Mouse (Mus musculus): Measurements from ENCODE around the gene Hist1h2bc.

The Hist1h2bc gene

DNA sequence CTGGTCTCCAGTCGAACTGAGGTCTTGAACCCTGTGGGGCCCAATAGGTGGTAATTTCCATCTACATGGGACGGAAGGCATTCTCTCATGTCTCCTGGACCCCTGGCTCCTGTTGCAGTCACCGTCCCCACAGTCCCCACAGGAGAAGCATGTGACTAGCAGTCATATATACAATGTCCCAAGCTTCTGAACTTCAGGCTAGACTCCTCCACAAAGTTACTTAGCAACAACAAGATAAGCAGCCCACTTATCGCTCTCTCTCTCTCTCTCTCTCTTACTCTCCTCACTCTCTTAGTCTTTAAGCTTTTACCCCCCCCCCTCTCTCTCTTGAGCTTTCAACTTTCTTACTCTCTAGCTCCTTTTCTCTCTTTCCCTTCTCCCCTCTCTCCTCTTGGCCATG, 40.2 kb downstream of the Hist1h2bc start:
- in situ Hi-C loops (cut with MboI; ENCODE audit: low pct_unique_long_range_greater_than_20kb in 1 of 2, low sequenced_read_pairs in 2 of 2, unreplicated experiment in 1 of 2), result no loop called here

DNA sequence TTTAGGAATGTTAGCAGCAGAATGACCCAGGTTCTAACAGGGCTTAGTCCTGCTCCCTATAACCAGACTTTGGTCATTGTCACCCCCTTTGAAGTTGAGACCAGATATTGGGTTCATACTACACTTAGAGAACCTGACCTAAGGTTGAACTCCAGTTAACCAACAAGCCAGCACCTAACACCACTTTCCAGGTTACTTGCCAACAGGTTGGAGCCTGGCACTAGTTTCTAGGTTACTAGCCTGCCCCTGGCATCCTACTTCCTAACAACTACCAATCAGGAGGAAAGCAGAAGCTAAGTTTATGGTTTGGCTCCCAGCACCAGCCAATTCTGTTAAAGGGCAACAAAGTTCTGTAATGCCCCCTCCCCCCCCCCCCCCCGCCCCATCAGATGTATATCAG, 41.2 kb downstream of the Hist1h2bc start:
- in situ Hi-C loops (cut with MboI; ENCODE audit: low pct_unique_long_range_greater_than_20kb in 1 of 2, low sequenced_read_pairs in 2 of 2, unreplicated experiment in 1 of 2), result loop anchor here in 1 of 2 experiments (25.0 kb wide), 1 partner anchor 1688 kb away; the partner anchor contains the start of genes Hist1h2ag, Hist1h2ah, Hist1h2bj and Hist1h2bk

DNA sequence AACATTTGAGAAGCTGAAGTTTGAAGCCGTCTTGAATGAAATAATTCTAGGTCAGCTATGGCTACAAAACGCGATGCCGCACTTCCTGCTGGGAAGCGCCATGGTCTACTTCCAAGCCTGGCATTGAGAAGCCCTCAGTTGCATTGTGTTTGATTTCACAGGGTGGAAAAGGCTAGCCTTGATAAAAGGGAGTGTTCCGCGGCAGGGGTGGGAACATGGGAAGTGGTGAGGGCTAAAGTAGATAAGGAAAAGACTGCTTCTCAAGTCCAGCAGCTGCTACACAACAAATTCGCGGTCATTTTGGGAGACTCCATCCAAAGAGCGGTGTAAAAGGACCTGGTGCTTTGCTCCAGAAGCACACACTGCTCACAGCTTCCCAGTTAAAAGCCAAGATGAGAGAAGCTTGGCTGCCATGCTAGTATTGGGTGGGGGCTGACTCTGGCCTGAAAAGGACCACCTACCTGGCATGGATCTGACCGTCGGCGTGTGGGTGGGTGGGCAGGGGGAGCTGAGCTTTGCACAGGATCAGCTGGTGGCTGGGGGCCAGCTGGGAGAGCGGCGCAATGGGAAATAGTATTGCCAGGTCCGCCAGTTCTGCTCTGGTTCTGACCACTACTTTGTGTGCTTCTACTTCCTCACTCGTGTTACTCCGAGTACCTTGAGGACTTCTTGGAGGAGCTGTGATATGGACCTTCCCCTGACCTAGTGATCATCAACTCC, 44.6 kb downstream of the Hist1h2bc start:
- in situ Hi-C loops (cut with MboI; ENCODE audit: low pct_unique_long_range_greater_than_20kb in 1 of 2, low sequenced_read_pairs in 2 of 2, unreplicated experiment in 1 of 2), result loop anchor here in 1 of 2 experiments (25.0 kb wide), 1 partner anchor 1691 kb away; the partner anchor contains the start of genes Hist1h2ag, Hist1h2ah, Hist1h2bj and Hist1h2bk

DNA sequence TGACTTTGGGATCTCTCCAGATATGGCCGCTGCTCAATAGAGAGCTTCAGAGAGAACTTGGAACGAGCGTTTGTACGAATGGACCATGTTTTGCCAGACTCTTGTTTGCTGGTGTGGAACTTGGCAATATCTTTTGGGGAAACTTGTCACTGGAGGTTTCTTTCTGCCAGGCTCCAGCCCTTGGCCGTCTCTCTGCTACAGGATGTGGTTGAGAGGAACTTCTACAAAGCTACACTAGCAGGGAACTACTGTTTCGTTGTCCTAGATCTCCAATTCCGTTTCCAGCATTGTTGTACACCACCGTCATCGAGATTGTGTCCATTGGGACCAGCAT, 45.2 kb downstream of the Hist1h2bc start:
- in situ Hi-C loops (cut with MboI; ENCODE audit: low pct_unique_long_range_greater_than_20kb in 1 of 2, low sequenced_read_pairs in 2 of 2, unreplicated experiment in 1 of 2), result loop anchor here in 1 of 2 experiments (25.0 kb wide), 1 partner anchor 1692 kb away; the partner anchor contains the start of genes Hist1h2ag, Hist1h2ah, Hist1h2bj and Hist1h2bk

DNA sequence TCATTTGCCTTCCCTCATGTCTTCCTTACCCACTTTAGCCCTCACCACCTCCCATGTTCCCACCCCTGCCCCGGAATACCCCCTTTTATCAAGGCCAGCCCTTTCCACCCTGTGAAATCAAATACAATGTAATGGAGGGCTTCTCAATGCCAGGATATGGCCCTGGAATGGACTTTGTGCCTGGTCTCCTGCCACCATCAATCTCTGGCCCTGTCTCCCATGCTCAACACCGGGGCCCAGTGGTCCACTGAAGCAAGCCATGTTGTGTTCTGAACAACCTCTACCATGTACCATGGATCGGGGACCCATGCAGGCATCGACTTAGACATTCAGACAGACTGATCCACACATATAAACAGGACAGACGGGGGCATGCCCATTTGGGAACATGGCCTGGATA, 45.7 kb downstream of the Hist1h2bc start:
- in situ Hi-C loops (cut with MboI; ENCODE audit: low pct_unique_long_range_greater_than_20kb in 1 of 2, low sequenced_read_pairs in 2 of 2, unreplicated experiment in 1 of 2), result loop anchor here in 1 of 2 experiments (10.0 to 25.0 kb wide), 2 partner anchors 45 to 1692 kb away; partner anchors contain the start of genes Hist1h2ac, Hist1h2ag, Hist1h2ah and Hist1h2bc

DNA sequence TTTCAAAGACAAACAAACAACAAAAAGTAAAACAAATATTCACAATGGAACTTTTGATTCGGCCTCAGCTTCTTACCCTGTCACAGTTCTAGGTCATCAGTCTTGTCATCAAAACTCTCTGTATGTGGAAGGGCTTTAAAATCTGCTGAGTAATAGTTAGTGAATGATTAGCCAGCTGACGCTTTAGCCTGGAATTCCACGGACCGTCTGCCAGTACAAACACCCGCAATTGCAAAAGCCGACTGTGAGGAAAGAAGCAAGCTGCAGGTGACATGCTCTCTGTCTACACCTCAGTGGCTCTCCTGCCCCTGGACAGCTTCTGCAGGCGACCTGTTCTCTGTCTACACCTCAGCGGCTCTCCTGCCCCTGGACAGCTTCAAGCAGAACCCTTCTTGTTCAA, 46.5 kb downstream of the Hist1h2bc start:
- in situ Hi-C loops (cut with MboI; ENCODE audit: low pct_unique_long_range_greater_than_20kb in 1 of 2, low sequenced_read_pairs in 2 of 2, unreplicated experiment in 1 of 2), result loop anchor here in 1 of 2 experiments (10.0 to 25.0 kb wide), 2 partner anchors 46 to 1693 kb away; partner anchors contain the start of genes Hist1h2ac, Hist1h2ag, Hist1h2ah and Hist1h2bc

DNA sequence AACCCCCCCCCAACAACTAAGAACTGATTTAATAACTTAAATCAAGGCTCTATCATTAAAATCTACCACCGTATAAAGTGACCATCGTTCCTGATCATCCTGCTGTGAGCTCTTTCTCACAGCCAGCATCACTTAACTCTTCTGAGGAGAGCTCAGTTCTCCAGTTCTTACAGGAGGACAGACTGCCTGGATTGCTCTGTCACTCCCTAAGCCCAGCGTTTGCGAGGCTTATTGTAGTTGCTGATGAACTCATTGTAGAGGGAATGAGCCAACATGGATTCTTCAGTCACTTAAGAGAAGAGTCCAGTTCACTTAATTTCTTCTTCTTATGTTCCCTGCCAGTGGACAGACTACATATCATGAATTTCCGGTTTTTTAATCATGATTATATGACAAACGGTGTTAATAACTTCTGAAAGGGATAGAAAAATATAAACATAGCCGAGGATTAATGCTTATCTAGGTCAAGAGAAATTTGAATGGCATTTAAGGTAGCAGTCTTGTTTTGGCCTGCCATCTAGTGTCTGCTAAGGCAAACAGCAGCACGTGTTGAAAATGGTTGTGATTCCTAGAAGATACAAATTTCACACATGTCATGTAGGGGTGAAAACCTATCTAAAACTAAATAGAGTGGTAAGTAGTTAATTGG, 48.3 kb downstream of the Hist1h2bc start:
- in situ Hi-C loops (cut with MboI; ENCODE audit: low pct_unique_long_range_greater_than_20kb in 1 of 2, low sequenced_read_pairs in 2 of 2, unreplicated experiment in 1 of 2), result loop anchor here in 1 of 2 experiments (10.0 to 25.0 kb wide), 2 partner anchors 47 to 1695 kb away; partner anchors contain the start of genes Hist1h2ac, Hist1h2ag, Hist1h2ah and Hist1h2bc

DNA sequence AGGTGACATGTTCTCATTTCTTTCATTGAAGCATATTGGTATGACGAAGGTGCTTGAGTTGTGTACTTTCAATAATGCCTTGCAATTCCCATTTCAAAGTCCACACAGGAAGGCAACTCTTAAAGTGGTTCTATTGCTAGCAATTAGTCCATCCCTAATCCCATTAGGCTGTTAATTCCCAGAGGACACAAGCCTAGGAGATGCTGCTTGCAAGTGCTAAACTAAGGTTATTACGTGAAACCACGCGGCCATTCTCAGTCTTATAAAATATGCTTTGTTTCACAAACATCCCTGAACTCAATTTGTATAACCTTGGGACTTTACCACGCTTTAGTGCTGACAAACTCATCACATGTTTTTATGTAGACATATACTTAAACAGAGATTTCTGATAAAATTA, 53.1 kb downstream of the Hist1h2bc start:
- in situ Hi-C loops (cut with MboI; ENCODE audit: low pct_unique_long_range_greater_than_20kb in 1 of 2, low sequenced_read_pairs in 2 of 2, unreplicated experiment in 1 of 2), result loop anchor here in 1 of 2 experiments (10.0 to 25.0 kb wide), 2 partner anchors 52 to 1700 kb away; partner anchors contain the start of genes Hist1h2ac, Hist1h2ag, Hist1h2ah and Hist1h2bc

DNA sequence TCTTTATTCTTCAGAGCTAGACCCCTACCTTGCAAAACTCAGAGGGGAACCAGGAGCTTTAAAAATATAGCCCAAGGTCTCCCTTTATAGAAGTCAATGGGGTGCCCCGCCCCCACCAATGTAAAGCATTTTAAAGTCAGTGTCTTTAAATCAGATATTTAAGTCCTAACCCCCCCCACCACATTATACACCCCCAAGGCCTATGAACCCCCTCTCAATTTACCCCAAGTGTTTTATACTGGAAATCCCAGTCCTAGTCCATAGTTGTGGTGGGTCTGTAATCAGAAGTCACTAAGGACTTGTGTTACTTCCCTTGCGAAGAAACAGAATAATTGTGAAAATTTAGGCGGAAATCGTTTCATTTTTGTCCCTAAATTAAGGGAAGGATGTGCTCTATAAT, 54.0 kb downstream of the Hist1h2bc start:
- in situ Hi-C loops (cut with MboI; ENCODE audit: low pct_unique_long_range_greater_than_20kb in 1 of 2, low sequenced_read_pairs in 2 of 2, unreplicated experiment in 1 of 2), result loop anchor here in 1 of 2 experiments (10.0 to 25.0 kb wide), 2 partner anchors 53 to 1701 kb away; partner anchors contain the start of genes Hist1h2ac, Hist1h2ag, Hist1h2ah and Hist1h2bc

DNA sequence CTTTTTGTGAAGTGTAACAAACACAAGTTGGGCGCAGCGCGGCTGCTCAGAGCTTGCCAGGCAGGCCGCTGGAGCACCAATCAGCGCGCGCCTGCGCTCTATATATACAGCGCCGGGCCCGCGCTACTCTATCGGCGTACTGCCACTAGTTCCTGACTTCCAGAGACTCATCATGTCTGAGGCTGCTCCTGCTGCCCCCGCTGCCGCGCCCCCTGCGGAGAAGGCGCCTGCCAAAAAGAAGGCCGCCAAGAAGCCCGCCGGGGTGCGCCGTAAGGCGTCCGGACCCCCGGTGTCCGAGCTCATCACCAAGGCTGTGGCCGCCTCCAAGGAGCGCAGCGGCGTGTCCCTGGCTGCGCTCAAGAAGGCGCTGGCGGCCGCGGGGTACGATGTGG, 54.7 kb downstream of the Hist1h2bc start, which contains the start of gene Hist1h1c:
Gene Hist1h1c, plus strand, starts transcription at position 132 of the 392 bp plus-strand sequence.
- in situ Hi-C loops (cut with MboI; ENCODE audit: low pct_unique_long_range_greater_than_20kb in 1 of 2, low sequenced_read_pairs in 2 of 2, unreplicated experiment in 1 of 2), result loop anchor here in 1 of 2 experiments (10.0 to 25.0 kb wide), 2 partner anchors 54 to 1701 kb away; partner anchors contain the start of genes Hist1h2ac, Hist1h2ag, Hist1h2ah and Hist1h2bc

DNA sequence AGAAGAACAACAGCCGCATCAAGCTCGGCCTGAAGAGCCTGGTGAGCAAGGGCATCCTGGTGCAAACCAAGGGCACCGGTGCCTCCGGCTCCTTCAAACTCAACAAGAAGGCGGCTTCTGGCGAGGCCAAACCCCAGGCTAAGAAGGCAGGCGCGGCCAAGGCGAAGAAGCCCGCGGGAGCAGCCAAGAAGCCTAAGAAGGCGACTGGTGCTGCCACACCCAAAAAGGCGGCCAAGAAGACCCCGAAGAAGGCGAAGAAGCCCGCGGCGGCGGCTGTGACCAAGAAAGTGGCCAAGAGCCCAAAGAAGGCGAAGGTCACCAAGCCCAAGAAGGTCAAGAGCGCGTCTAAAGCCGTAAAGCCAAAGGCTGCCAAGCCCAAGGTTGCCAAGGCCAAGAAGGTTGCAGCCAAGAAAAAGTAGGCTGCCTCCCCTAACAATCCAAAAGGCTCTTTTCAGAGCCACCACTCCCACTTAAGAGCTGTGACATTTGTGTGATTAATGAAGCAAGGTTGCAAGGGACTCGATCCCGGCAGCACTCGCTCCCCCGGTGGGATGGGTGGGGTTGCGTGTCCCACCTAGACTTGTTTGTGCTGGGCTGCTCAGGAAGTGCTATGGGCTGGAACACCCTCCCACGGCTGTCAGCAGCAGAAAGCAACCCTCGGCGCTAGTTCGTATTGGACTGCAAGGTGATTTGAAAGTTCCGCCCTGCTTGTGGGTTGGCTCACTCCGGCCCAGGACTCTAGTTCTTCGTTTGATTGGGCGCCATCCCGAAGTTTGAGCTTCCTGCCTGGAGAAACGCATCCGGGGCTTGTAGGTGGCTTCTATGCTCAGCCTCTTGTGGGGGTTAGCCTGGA, 55.3 kb downstream of the Hist1h2bc start:
- in situ Hi-C loops (cut with MboI; ENCODE audit: low pct_unique_long_range_greater_than_20kb in 1 of 2, low sequenced_read_pairs in 2 of 2, unreplicated experiment in 1 of 2), result loop anchor here in 1 of 2 experiments (10.0 to 25.0 kb wide), 2 partner anchors 54 to 1702 kb away; partner anchors contain the start of genes Hist1h2ac, Hist1h2ag, Hist1h2ah and Hist1h2bc

DNA sequence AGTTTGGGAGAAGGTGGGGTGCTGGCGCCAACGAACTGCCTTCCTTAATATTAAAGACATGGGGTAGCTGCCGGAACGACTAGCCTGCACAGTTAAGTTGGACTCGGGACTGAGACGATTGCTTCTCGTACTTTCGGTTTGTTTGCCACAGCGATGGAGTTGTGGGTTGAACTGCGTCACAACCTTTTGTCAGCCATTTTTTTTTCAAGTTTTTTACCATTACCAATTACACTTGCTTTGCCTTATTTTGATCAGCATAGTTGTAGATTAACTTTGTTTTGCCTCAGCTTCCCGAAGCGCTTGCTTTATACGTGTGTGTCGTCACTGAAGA, 55.9 kb downstream of the Hist1h2bc start:
- in situ Hi-C loops (cut with MboI; ENCODE audit: low pct_unique_long_range_greater_than_20kb in 1 of 2, low sequenced_read_pairs in 2 of 2, unreplicated experiment in 1 of 2), result loop anchor here in 1 of 2 experiments (10.0 to 25.0 kb wide), 3 partner anchors 55 to 1703 kb away; partner anchors contain the start of genes Hist1h2ac, Hist1h2ad, Hist1h2ae and Hist1h2ag

DNA sequence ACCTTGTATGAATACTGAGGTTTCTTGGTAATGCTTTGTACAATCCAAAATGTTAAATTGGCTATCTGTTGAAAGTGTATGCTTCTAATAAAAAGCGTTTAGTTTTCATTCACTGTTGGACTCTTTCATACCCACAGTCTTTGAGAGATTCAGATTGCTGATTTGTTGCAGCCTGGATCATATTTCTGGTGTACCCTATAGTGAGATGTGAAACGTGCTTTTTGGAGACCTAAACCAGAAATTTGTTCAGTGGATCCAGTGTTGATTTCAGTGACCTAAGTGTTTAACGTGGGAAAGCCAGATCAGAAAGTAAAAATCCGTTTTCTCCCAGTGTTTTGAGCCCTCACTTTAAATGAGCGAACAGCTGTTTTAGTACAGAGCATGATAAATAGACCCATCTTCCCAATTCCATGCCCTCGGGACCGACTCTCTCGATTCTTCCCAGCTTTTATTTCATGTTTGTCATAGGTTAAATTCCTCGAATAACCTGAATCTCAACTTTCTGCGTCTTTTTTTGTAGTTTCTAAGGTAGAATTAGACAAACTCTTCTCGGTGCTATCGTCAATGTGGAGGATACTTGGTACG, 56.3 kb downstream of the Hist1h2bc start:
- in situ Hi-C loops (cut with MboI; ENCODE audit: low pct_unique_long_range_greater_than_20kb in 1 of 2, low sequenced_read_pairs in 2 of 2, unreplicated experiment in 1 of 2), result loop anchor here in 1 of 2 experiments (10.0 to 25.0 kb wide), 2 partner anchors 166 to 1703 kb away; partner anchors contain the start of genes Hist1h2ad, Hist1h2ae, Hist1h2ag and Hist1h2ah

DNA sequence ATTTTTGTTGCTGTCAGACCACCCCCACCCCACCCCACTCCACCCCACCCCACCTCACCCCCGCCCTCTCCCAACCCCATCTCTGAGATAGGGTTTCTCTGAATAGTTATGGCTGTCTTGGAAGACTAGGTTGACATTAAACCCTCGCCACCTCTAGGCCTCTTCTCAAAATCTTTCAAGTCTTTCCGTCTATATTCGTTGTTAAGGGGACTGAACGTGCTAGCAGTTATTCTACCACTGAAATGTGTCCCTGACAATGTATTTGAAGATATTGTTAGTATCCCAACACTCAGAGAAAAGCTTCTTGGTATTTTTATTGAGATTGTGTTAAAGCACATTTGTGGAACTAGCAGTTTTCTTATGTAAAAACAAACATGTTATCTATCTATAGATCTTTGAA, 56.9 kb downstream of the Hist1h2bc start:
- in situ Hi-C loops (cut with MboI; ENCODE audit: low pct_unique_long_range_greater_than_20kb in 1 of 2, low sequenced_read_pairs in 2 of 2, unreplicated experiment in 1 of 2), result loop anchor here in 1 of 2 experiments (10.0 to 25.0 kb wide), 2 partner anchors 166 to 1704 kb away; partner anchors contain the start of genes Hist1h2ad, Hist1h2ae, Hist1h2ag and Hist1h2ah

DNA sequence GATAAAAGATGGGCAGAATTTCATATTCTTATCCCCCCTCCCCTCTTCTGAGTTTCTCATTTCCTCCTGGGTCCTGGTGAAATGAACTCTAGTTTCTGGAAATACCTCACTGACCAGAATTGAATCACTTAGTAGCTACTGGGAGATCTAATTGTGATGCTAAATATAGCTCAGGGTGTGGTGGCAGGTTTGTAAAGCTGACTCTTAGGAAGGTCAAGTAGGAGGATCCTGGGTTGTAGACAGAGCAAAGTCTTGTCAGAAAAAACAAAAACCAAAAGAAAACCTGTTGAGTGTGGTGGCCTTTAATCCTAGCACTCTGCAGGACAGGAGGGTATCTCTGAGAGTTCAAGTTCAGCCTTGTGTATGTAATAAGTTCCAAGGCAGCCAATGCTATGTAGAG, 58.0 kb downstream of the Hist1h2bc start:
- in situ Hi-C loops (cut with MboI; ENCODE audit: low pct_unique_long_range_greater_than_20kb in 1 of 2, low sequenced_read_pairs in 2 of 2, unreplicated experiment in 1 of 2), result loop anchor here in 1 of 2 experiments (10.0 to 25.0 kb wide), 2 partner anchors 167 to 1705 kb away; partner anchors contain the start of genes Hist1h2ad, Hist1h2ae, Hist1h2ag and Hist1h2ah

Measured in mouse embryonic stem cell (cell line).